Mouse (Mus musculus) heart, postnatal 0 days (tissue): Measurements from ENCODE around the gene S100pbp. TPM values are rescaled to one million over a fixed set of nuclear protein-coding genes. Genes with fewer than 3 reads are reported as not detected.

ENCODE experiments used
- ATAC-seq: fragments of 200-750 bp; cut with Nextera tagmentation; 2 replicates; pipeline ENCODE4 v1.8.0; 2017; ENCODE audit warnings: low read depth, moderate number of reproducible peaks, moderate library complexity; ENCODE audit not compliant: insufficient read depth
- DNase-seq: peaks from one replicate; pipeline ENCODE4 v3.0.0-alpha.2; 2016; ENCODE audit warnings: low spot score
- H3K27ac ChIP-seq: fragments of 300-500 bp; sonication (generic); 2 replicates; pipeline ENCODE4 v1.5.1; 2014; ENCODE audit warnings: low read depth, mild to moderate bottlenecking
- H3K27me3 ChIP-seq: fragments of 300-500 bp; sonication (generic); 2 replicates; pipeline ENCODE4 v1.6.1; 2014; ENCODE audit warnings: low read length, mixed read lengths; ENCODE audit not compliant: control insufficient read depth, insufficient read depth
- H3K36me3 ChIP-seq: fragments of 300-500 bp; sonication (generic); replicated peaks from 2 replicates; pipeline ENCODE4 v1.6.1; 2014; ENCODE audit warnings: low read length, mixed read lengths; ENCODE audit not compliant: control insufficient read depth, insufficient read depth
- H3K4me1 ChIP-seq: fragments of 300-500 bp; sonication (generic); 2 replicates; pipeline ENCODE4 v1.6.1; 2014; ENCODE audit warnings: antibody characterized with exemption; ENCODE audit not compliant: control insufficient read depth, insufficient read depth
- H3K4me2 ChIP-seq: fragments of 300-500 bp; sonication (generic); 2 replicates; pipeline ENCODE4 v1.6.1; 2014; ENCODE audit warnings: low read depth, mild to moderate bottlenecking, low read length, moderate library complexity
- H3K4me3 ChIP-seq: fragments of 300-500 bp; sonication (generic); 2 replicates; pipeline ENCODE4 v1.5.1; 2014; ENCODE audit warnings: low read depth, low read length
- H3K9ac ChIP-seq: fragments of 300-500 bp; sonication (generic); replicated peaks from 2 replicates; pipeline ENCODE4 v1.6.1; 2014; ENCODE audit warnings: low read depth, low read length, mixed read lengths
- H3K9me3 ChIP-seq: fragments of 300-500 bp; sonication (generic); replicated peaks from 2 replicates; pipeline ENCODE4 v1.6.1; 2016; ENCODE audit warnings: low read length; ENCODE audit not compliant: control insufficient read depth
- CTCF ChIP-seq: IDR thresholded peaks from 2 replicates; pipeline ENCODE4 v1.5.1; 2016; ENCODE audit warnings: antibody characterized with exemption, control low read depth, low read depth
- EP300 ChIP-seq: IDR thresholded peaks from 2 replicates; pipeline ENCODE4 v1.6.1; 2016; ENCODE audit warnings: antibody characterized with exemption, low read depth
- WGBS: fragments of 180-500 bp; shearing (Covaris S2); extraction: QIAGEN DNeasy Blood & Tissue Kit; methylation state at CpG from one replicate; pipeline ENCODE4 v1.1.7; 2014; 5-methylcytosine and 5-hydroxymethylcytosine counted together
- polyA plus RNA-seq: library from polyadenylated mRNA; unstranded; fragments of >200 nt; fragmentation: Nextera tagmentation; extraction: Ambion mirVana; gene quantifications from 2 replicates; pipeline ENCODE4 v1.2.1, GENCODE M21; 2015
- total RNA-seq: library from RNA; depleted of rRNA; stranded (reverse); fragments of >200 nt; gene quantifications from 2 replicates; pipeline ENCODE4 v1.2.3, GENCODE M21; 2014; ENCODE audit warnings: low replicate concordance

The S100pbp gene
- total and polyA plus RNA-seq, 2 experiments from 2014 or later = 6.9 to 24.5 TPM

DNA sequence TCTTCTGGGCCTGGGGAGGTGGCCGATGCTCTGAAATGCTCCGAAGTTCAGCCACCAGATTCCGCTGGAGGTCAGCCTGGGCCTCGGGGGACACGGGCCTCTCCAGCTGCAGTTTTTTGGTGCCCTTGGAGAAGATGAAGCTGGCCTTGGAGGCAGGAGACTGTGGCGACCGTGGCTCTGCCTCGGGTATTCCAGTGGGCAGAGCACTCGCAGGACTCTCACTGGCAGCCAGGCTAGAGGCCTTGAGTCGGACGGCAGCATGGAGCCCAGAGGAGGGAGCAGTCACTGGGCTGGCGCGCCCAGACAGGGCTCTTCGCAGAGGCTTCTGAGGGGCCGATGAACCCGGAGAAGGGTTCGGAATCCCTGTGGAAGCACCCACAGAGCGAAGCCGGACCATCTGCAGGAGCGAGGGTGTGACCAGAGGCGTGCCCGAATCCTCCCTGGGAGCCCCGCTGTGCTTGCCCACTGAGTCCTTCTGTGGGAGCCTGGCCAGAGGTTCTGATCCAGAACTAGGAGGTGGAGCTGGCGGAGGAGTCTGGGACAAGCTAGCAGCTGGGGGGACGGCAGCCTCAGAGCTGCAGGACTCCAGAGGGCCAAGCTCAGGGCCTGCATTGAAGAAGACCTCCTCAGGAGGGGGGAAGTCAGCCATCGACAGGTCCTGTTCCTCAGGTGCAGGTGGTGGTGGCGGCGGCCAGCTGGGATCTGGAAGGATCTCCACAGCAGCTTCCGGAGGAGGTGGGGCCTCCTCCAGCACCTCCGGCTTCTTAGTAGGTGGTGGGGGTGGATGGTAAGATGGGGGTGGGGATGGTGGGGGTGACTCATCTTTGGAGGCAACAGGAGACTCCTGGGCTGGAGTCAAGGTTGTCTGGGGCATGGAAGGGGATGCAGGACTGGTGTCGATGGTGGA is 32.7 kb upstream of the S100pbp start:
- H3K4me3 ChIP-seq = no peak overlapping the region
- H3K9me3 ChIP-seq = no peaks in the 10 kb centered on the region
- no peak overlapping the region for H3K9ac ChIP-seq
- H3K4me2 ChIP-seq = no peak overlapping the region
- DNase-seq = no peak
- H3K27ac ChIP-seq = no peak overlapping the region
- TF ChIP-seq CTCF = no peak
- TF ChIP-seq EP300 = no peak
- H3K4me1 ChIP-seq = peaks cover 7% of the 10 kb centered on the region
- H3K27me3 ChIP-seq = peaks cover 44% of the 10 kb centered on the region
- peaks cover 30% of the 10 kb centered on the region for H3K36me3 ChIP-seq
- 47% methylated on average over 31 of the region's 31 CpGs for WGBS
- no peak for ATAC-seq

DNA sequence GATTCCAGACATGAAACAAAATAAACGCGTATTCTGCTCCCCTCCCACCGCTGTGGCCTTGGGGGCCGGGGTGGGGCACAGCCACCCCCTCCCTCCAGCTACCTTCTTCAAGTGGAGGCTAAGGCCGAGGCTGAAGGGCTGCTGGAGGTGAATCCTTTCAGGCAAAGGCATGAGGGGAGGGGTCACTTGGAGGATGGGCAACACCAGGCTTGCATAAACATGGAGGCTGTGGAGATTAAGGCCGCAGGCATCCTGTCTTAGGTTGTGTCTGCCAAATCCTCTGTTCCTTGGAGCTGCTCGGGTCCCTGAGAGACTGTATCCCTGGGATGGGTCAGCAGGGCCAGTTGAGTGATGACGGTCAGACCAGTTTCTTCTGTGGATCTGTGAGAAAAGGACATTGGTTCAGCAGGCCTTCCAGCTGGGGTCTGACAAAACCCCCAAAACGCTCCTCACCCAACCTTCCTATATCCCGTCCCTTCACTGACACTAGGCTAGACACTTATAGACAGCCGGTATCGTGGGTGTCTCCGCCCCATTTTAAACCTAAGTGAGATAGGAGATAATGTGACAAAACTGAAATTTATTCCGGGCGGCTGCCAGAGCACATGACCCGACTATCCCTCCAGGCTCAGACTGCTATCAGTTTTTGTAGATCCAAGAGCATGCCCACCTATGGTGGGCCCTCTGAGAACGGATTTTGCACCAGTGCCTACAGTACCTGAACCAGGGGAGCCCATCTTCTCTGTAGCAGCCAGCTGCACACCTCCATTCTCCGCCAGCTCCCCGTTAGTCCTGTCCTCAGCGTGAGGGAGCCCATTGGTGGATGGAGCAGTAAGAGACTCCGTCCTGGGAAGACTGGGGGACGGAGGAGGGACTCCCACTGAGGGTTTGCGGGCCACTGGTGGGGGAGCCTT is 31.8 kb upstream of the S100pbp start:
- H3K4me3 ChIP-seq = no peak overlapping the region
- H3K9ac ChIP-seq = no peak overlapping the region
- H3K36me3 ChIP-seq = peaks cover 40% of the 10 kb centered on the region
- no peaks in the 10 kb centered on the region for H3K9me3 ChIP-seq
- 67% methylated on average over 23 of the region's 23 CpGs for WGBS
- ATAC-seq = no peak
- H3K27ac ChIP-seq = no peak overlapping the region
- H3K4me1 ChIP-seq = 0 out of 2 replicates have a peak, but pooled peaks cover 3% of the 10 kb centered on the region
- DNase-seq = no peak
- TF ChIP-seq EP300 (no peak), CTCF (no peak)
- H3K4me2 ChIP-seq = no peak overlapping the region
- peaks cover 44% of the 10 kb centered on the region for H3K27me3 ChIP-seq

DNA sequence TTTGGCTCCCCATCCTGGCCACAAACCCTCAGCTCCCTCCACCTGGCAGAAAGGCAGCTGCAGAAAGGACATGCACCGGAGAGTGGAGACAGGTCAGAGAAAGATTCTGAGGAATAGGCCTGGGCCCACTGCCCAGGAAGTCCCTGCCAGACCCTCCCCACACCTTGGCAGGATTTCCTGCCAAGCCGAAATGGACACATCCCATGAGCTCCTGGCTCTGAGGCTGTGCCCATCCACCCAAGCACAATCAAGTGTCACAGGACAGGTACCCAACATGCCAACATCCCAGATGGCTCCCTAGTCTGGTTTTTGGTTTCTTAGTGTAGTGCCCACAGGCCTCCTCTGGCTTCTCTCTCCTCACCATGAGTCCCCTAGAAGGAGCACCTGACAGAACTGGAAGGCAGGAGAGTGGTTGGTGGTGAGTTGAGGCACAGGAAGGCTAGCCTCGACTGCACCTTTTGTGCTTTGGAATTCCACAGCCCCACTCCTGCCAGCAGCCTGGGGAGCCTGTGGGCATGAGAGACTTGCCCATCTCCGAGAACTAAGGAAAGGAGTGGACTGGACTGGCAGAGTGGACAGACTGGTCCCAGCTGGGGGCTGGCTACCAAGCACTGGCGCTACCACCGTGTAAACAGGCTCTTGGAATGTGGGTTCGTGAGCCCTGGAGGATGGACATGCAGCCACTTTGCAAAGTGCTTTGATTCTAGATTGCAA is 31.0 kb upstream of the S100pbp start:
- Histone ChIP-seq H3K9me3 (no peaks in the 10 kb centered on the region), H3K9ac (no peak overlapping the region), H3K4me3 (no peak overlapping the region), H3K4me1 (0 out of 2 replicates have a peak, but pooled peaks cover 3% of the 10 kb centered on the region), H3K27ac (no peak overlapping the region), H3K27me3 (peaks cover 37% of the 10 kb centered on the region), H3K36me3 (peaks cover 48% of the 10 kb centered on the region), H3K4me2 (no peak overlapping the region)
- TF ChIP-seq CTCF (no peak), EP300 (no peak)
- 79% methylated on average over 7 of the region's 7 CpGs for WGBS
- DNase-seq = no peak
- ATAC-seq = no peak

DNA sequence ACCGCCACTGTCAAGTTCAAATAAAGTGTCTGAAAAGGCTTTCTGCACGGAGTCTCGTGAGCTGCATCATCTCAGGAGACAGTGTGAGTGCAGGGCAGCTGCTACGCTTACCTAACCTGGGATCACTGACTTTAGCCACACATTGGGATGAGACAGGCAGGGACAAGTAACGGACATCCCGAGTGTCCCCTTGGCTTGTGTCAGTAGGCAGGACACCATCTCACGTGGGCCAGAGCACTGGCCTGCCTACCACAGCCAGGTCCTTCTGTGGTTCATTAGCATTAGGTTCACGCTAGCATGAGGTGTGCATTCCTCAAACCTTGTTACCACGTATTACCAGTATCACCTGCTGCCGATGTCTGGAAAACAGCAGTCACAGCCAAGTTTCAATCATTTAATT is 29.7 kb upstream of the S100pbp start:
- peaks cover 61% of the 10 kb centered on the region for H3K36me3 ChIP-seq
- ATAC-seq = no peak

More for the DNA sequence above, 29.7 kb upstream of the S100pbp start:
- H3K9me3 ChIP-seq = no peaks in the 10 kb centered on the region
- H3K4me2 ChIP-seq = no peak overlapping the region
- H3K9ac ChIP-seq = no peak overlapping the region
- no peak for DNase-seq
- H3K4me3 ChIP-seq = no peak overlapping the region
- H3K27me3 ChIP-seq = peaks cover 25% of the 10 kb centered on the region
- WGBS = 88% methylated on average over 10 of the region's 10 CpGs
- TF ChIP-seq EP300 = no peak
- no peak for TF ChIP-seq CTCF
- no peak overlapping the region for H3K27ac ChIP-seq
- H3K4me1 ChIP-seq = 0 out of 2 replicates have a peak, but pooled peaks cover 3% of the 10 kb centered on the region
